Mouse (Mus musculus) forebrain, embryonic 11.5 days (tissue): ENCODE data around the gene Rimkla. TPM values are rescaled to one million over a fixed set of nuclear protein-coding genes. Genes with fewer than 3 reads are reported as not detected.

Experiments used
- ATAC-seq: fragments of 200-750 bp; cut with Nextera tagmentation; replicated peaks from 2 replicates; pipeline ENCODE4 v1.8.0; 2017; ENCODE audit warnings: moderate TSS enrichment; ENCODE audit not compliant: low FRiP score
- DNase-seq: peaks from one replicate; pipeline ENCODE4 v3.0.0-alpha.2; 2017; ENCODE audit warnings: low spot score
- H3K27ac ChIP-seq: fragments of 300-500 bp; sonication (generic); 2 replicates; pipeline ENCODE4 v1.5.1; 2014; ENCODE audit warnings: low read depth, low read length
- H3K27me3 ChIP-seq: fragments of 300-500 bp; sonication (generic); 2 replicates; pipeline ENCODE4 v1.6.1; 2014; ENCODE audit warnings: mild to moderate bottlenecking, low read length, mixed read lengths; ENCODE audit not compliant: control insufficient read depth, insufficient read depth
- H3K36me3 ChIP-seq: fragments of 300-500 bp; sonication (generic); 2 replicates; pipeline ENCODE4 v1.6.1; 2014; ENCODE audit warnings: mild to moderate bottlenecking, low read length, moderate library complexity, mixed read lengths; ENCODE audit not compliant: control insufficient read depth, insufficient read depth
- H3K4me1 ChIP-seq: fragments of 300-500 bp; sonication (generic); replicated peaks from 2 replicates; pipeline ENCODE4 v1.6.1; 2014; ENCODE audit warnings: low read length, mixed read lengths; ENCODE audit not compliant: control insufficient read depth, insufficient read depth
- H3K4me2 ChIP-seq: fragments of 300-500 bp; sonication (generic); 2 replicates; pipeline ENCODE4 v1.6.1; 2014; ENCODE audit warnings: low read depth, mild to moderate bottlenecking, low read length, moderate library complexity, mixed read lengths; ENCODE audit not compliant: severe bottlenecking
- H3K4me3 ChIP-seq: fragments of 300-500 bp; sonication (generic); 2 replicates; pipeline ENCODE4 v1.5.1; 2014; ENCODE audit warnings: low read depth, low read length
- H3K9ac ChIP-seq: fragments of 300-500 bp; sonication (generic); 2 replicates; pipeline ENCODE4 v1.6.1; 2014; ENCODE audit warnings: low read length
- H3K9me3 ChIP-seq: fragments of 300-500 bp; sonication (generic); 2 replicates; pipeline ENCODE4 v1.6.1; 2016; ENCODE audit warnings: low read length, mixed read lengths; ENCODE audit not compliant: control insufficient read depth
- WGBS: fragments of 180-500 bp; shearing (Covaris S2); extraction: QIAGEN DNeasy Blood & Tissue Kit; methylation state at CpG from one replicate; pipeline ENCODE4 v1.1.7; 2014; 5-methylcytosine and 5-hydroxymethylcytosine counted together
- polyA plus RNA-seq: library from polyadenylated mRNA; unstranded; fragments of >200 nt; fragmentation: Nextera tagmentation; extraction: Ambion mirVana; gene quantifications from 2 replicates; pipeline ENCODE4 v1.2.1, GENCODE M21; 2014

The Rimkla gene
- polyA plus RNA-seq, 1 experiment from 2014 or later, result 5.6 TPM

DNA sequence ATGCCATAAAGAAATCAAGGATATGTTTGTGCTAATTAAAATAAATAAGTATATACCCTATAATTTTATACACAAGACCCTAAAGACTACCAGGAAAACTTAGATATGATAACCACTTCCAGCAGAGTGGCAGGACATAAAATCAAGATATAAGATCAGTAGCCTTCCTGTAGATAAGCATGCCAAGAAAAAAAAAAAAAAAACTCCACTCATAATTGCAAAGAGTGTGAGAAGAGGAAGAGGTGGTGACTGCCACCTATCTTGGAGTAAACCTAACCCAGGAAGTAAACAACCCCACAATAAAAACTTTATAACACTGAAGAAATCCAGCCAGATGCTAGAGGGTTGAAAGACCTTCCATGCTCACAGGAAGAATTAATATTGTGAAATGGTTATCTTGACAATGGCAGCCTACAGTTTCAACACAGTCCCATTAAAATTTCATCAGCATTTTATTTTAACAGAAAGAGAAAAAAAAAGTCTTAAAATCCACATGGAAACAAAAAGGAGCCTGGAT, 34.0 kb upstream of the Rimkla start:
- Histone ChIP-seq H3K9ac (no peak overlapping the region), H3K4me1 (no peaks in the 10 kb centered on the region), H3K4me3 (no peak overlapping the region), H3K27ac (no peak overlapping the region), H3K9me3 (no peaks in the 10 kb centered on the region), H3K27me3 (no peaks in the 10 kb centered on the region), H3K4me2 (no peak overlapping the region), H3K36me3 (no peaks in the 10 kb centered on the region)
- ATAC-seq (no peak), DNase-seq (no peak)

DNA sequence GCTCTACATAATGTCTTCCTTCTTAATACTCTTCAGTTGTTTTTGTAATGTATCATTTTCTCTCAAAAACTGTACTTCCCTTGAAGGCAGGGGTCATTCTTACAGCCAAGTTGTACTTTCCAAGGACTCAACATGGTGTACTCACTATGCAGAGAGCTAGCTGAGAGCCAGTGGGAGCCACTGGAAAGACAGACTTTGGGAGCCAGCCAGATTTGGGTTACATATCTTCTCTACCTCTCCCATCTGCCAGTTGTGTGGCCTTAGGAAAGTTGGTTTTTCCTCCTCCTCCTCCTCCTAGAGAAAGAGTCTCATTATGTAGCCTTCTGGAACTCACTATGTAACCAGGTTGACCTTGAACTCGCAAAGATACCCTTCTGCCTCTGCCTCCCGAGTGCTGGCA, 32.0 kb upstream of the Rimkla start:
- Histone ChIP-seq H3K9ac (no peak overlapping the region), H3K4me3 (no peak overlapping the region), H3K4me2 (no peak overlapping the region), H3K9me3 (no peaks in the 10 kb centered on the region), H3K4me1 (no peaks in the 10 kb centered on the region), H3K27ac (no peak overlapping the region), H3K27me3 (no peaks in the 10 kb centered on the region), H3K36me3 (no peaks in the 10 kb centered on the region)
- no peak for ATAC-seq
- 83% methylated on average over 2 of the region's 2 CpGs for WGBS
- DNase-seq, result no peak

DNA sequence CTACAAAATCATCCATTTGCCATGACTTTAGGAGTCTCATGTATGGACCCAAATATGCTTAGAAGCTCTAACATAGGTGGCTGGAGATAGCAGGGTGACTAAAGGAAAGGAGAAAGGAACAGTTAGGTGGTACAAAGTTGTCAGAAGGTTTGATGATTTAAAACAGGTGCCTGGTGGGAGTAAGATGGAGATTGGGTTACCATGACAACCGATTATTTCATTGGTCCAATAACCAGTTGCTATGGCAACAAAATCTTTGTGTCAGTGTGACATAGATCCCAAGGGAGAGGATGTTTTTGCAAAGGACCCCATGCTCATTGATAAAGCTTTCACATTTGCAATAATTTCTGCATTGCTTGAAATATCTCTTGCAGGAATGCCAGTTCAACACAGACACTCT, 31.6 kb upstream of the Rimkla start:
- ATAC-seq, result no peak
- DNase-seq, result no peak
- Histone ChIP-seq H3K36me3 (no peaks in the 10 kb centered on the region), H3K9ac (no peak overlapping the region), H3K27me3 (no peaks in the 10 kb centered on the region), H3K4me1 (no peaks in the 10 kb centered on the region), H3K27ac (no peak overlapping the region), H3K9me3 (no peaks in the 10 kb centered on the region), H3K4me3 (no peak overlapping the region), H3K4me2 (no peak overlapping the region)
- WGBS, result 80% methylated on average over 1 of the region's 1 CpGs

DNA sequence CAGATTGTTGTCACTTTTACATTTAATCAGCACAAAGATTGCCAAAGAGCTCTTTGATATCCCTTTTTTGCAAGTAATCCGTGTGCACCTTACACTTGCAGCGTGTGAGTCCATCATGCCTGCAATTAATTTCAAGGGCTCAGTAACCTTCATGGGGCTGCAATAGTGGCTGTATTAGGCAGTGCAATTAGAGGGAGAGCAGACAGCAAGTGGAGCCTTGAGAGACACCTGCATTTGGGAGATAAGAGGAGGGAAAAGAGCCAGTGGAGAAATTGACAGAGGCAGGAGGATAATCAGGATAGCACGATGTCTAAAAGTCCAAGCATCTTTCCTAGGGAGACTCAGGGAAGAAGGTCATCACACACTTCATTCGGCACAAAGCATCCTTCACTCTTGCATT, 31.1 kb upstream of the Rimkla start:
- no peak overlapping the region for H3K27ac ChIP-seq
- no peak overlapping the region for H3K4me3 ChIP-seq
- no peaks in the 10 kb centered on the region for H3K9me3 ChIP-seq
- no peak overlapping the region for H3K4me2 ChIP-seq
- no peak for ATAC-seq
- no peak for DNase-seq
- no peaks in the 10 kb centered on the region for H3K27me3 ChIP-seq
- H3K9ac ChIP-seq, result no peak overlapping the region
- no peaks in the 10 kb centered on the region for H3K4me1 ChIP-seq
- WGBS, result 80% methylated on average over 4 of the region's 4 CpGs
- H3K36me3 ChIP-seq, result no peaks in the 10 kb centered on the region

DNA sequence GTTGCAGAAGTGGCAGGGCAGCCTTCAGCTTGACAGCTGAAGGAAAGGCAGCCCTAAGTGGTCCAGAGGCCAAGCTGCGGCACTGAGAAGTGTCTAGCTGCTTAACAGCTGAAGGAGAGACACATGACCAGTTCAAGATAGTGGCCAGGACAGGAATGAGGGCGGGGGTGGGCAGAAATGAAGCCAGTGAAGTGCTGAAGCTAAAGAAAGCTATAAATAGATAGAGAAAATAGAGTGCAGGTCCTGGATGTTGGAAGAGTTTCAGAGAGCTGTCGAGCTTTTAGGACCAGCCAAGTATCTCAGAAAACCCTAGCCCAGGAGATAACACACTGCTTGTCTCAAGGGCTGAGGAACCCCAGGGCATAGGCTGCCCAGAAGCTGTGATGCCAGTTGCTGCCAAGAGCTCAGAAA, 20.3 kb upstream of the Rimkla start:
- 75% methylated on average over 3 of the region's 3 CpGs for WGBS
- Histone ChIP-seq H3K4me1 (no peaks in the 10 kb centered on the region), H3K27me3 (no peaks in the 10 kb centered on the region)

DNA sequence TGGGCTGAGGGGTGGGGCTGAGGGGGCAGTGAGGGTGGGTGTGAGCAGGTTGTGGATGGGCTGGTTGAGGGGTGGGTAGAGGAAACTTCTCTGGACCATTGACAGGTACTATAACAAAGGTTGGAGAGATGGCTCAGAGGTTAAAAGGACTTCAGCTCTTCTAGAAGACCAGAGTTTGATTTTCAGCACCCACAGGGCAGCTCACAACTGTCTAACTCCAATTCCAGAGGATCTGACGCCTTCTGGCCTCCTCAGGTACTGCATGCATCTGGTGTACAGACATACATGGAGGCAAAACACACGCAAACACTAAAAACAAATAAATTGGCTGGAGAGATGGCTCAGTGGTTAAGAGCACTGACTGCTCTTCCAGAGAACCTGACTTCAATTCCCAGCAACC, 19.2 kb upstream of the Rimkla start:
- Histone ChIP-seq H3K9me3 (no peaks in the 10 kb centered on the region), H3K4me1 (no peaks in the 10 kb centered on the region), H3K4me2 (no peak overlapping the region), H3K27me3 (no peaks in the 10 kb centered on the region), H3K36me3 (no peaks in the 10 kb centered on the region), H3K4me3 (no peak overlapping the region), H3K27ac (no peak overlapping the region), H3K9ac (no peak overlapping the region)
- no peak for DNase-seq
- ATAC-seq, result no peak
- 68% methylated on average over 2 of the region's 2 CpGs for WGBS

More for the DNA sequence above, 20.3 kb upstream of the Rimkla start:
- H3K36me3 ChIP-seq, result no peaks in the 10 kb centered on the region
- H3K27ac ChIP-seq, result no peak overlapping the region
- no peaks in the 10 kb centered on the region for H3K9me3 ChIP-seq
- ATAC-seq (no peak), DNase-seq (no peak)
- H3K4me3 ChIP-seq, result no peak overlapping the region
- no peak overlapping the region for H3K4me2 ChIP-seq
- H3K9ac ChIP-seq, result no peak overlapping the region

DNA sequence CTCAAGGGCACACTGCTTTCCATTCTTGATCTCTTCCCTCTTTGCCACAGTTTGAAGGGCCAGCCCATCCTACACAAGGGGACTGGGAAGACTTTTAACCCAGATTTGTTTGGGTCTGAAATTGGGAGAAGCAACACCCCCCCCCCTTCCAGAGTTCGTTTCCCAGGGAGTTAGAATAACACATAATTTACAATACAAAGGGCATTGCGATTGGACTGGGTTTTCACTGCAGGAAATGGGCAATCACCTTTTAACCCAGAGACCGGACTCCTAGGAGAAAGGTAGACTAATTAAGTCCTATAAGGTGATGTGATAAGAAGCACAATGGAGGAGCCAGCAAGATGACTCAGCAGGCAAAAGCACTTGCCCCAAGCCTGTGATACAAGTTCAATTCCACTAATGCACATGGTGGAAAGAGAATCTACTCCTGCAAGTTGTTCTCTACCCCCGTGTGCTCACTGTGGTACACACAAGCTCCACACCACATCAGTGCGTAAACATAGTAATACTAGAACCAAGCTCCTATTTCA, 6.0 kb upstream of the Rimkla start:
- H3K27ac ChIP-seq, result no peak overlapping the region
- H3K4me3 ChIP-seq, result no peak overlapping the region
- ATAC-seq (no peak), DNase-seq (no peak)
- no peaks in the 10 kb centered on the region; the same call in 1 of the 2 replicates for H3K27me3 ChIP-seq
- WGBS, result 66% methylated on average over 5 of the region's 5 CpGs
- H3K9me3 ChIP-seq, result no peaks in the 10 kb centered on the region
- H3K9ac ChIP-seq, result no peak overlapping the region
- H3K4me2 ChIP-seq, result no peak overlapping the region
- H3K4me1 ChIP-seq, result no peaks in the 10 kb centered on the region
- no peaks in the 10 kb centered on the region for H3K36me3 ChIP-seq

DNA sequence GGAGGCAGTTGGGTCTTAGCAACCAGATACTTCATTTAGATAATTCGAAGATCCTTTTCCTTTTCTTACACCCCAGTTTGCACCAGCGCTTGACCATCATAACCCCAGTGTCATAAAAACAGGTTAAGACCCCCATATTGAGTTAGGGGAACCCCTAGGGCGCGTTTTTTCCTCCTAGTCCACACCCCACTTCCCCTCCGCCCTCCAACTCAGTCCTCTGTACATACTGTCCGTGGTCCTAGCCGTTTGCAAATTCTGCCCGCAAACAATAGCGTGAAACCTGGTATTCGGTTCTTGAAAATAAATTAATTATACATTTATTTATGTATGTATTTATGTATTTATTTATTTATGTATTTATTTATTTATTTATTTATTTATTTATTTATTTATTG, 502 bp upstream of the Rimkla start:
- H3K9me3 ChIP-seq, result no peaks in the 10 kb centered on the region
- H3K4me1 ChIP-seq, result peaks cover 5% of the 10 kb centered on the region
- no peak for DNase-seq
- H3K4me2 ChIP-seq, result peak overlapping the region; percentile 92
- H3K27me3 ChIP-seq, result peaks cover 3% of the 10 kb centered on the region; the same call in 1 of the 2 replicates
- 36% methylated on average over 10 of the region's 10 CpGs for WGBS
- peak overlapping the region; percentile 54 for H3K4me3 ChIP-seq
- H3K36me3 ChIP-seq, result no peaks in the 10 kb centered on the region
- peak overlapping the region; percentile 64 for H3K9ac ChIP-seq
- H3K27ac ChIP-seq, result no peak overlapping the region
- peak; percentile 58; the same call in 1 of the 2 replicates for ATAC-seq

DNA sequence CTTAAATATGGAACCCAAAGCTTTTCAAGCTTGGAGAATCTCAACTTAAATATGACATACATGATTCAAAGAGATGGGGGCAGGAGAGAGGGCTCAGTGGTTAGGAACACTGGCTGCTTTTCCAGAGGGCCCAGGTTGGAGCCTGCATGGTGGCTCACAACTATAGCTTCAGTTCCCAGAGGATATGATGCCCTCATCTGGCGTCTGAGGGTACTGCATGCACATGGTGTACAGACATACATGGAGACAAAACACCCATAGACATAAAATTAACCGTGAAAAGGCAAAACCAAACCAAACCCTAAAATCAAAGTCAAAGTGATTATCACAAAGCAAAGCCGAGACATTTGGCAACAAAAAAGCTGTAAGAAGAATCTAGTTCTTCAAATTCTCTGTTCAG, 1.6 kb downstream of the Rimkla start:
- Histone ChIP-seq H3K9me3 (no peaks in the 10 kb centered on the region), H3K27ac (no peak overlapping the region), H3K27me3 (peaks cover 3% of the 10 kb centered on the region; the same call in 1 of the 2 replicates), H3K4me1 (peaks cover 5% of the 10 kb centered on the region), H3K9ac (no peak overlapping the region), H3K36me3 (no peaks in the 10 kb centered on the region), H3K4me3 (no peak overlapping the region), H3K4me2 (no peak overlapping the region)
- DNase-seq (peak; percentile 57), ATAC-seq (no peak)
- WGBS, result 77% methylated on average over 3 of the region's 3 CpGs
